Mouse (Mus musculus): ENCODE measurements at regions not wholly inside any gene's neighbourhood (a gene's known extent, or its start where the extent isn't known, plus 50 kb on each side); places are given as distances from the start of the nearest gene placed in this dataset.

GRCm38 (mm10) chr15:49555793-49556192 is 4328.9 kb upstream of the Gm7489 start:
- no peak for DNase-seq

GRCm38 (mm10) chr15:49560401-49560800 is 4324.3 kb upstream of the Gm7489 start:
- DNase-seq, result no peak

GRCm38 (mm10) chr15:49588851-49589250 is 4295.9 kb upstream of the Gm7489 start:
- DNase-seq, result no peak

GRCm38 (mm10) chr15:49613865-49614264 is 4270.8 kb upstream of the Gm7489 start:
- DNase-seq, result no peak

GRCm38 (mm10) chr15:49647361-49647760 is 4237.3 kb upstream of the Gm7489 start:
- DNase-seq, result no peak

- DNase-seq, result peak in 1 of 2 experiments; percentile 1
Observed at GRCm38 (mm10) chr15:49650549-49651180, 4234.0 kb upstream of the Gm7489 start.

- DNase-seq, result no peak
Observed at GRCm38 (mm10) chr15:49653728-49654127, 4231.0 kb upstream of the Gm7489 start.

GRCm38 (mm10) chr15:49664834-49665565 is 4219.7 kb upstream of the Gm7489 start:
- DNase-seq, result no peak

All from cerebellum, postnatal 14 days (tissue).